Mouse (Mus musculus) embryonic facial prominence, embryonic 14.5 days (tissue): ENCODE results near the gene Numa1. TPM values are rescaled to one million over a fixed set of nuclear protein-coding genes. Genes with fewer than 3 reads are reported as not detected.

Experiments used
- ATAC-seq: fragments of 200-750 bp; cut with Nextera tagmentation; 2 replicates; pipeline ENCODE4 v1.8.0; 2017; ENCODE audit warnings: low read depth, moderate number of reproducible peaks, moderate TSS enrichment
- DNase-seq: peaks from one replicate; pipeline ENCODE4 v3.0.0-alpha.2; 2015; ENCODE audit warnings: low spot score
- H3K27ac ChIP-seq: fragments of 300-500 bp; sonication (generic); replicated peaks from 2 replicates; pipeline ENCODE4 v1.5.1; 2014; ENCODE audit warnings: low read depth, mild to moderate bottlenecking, low read length, moderate library complexity
- H3K27me3 ChIP-seq: fragments of 300-500 bp; sonication (generic); replicated peaks from 2 replicates; pipeline ENCODE4 v1.6.1; 2014; ENCODE audit warnings: low read length; ENCODE audit not compliant: control insufficient read depth, insufficient read depth
- H3K36me3 ChIP-seq: fragments of 300-500 bp; sonication (generic); 2 replicates; pipeline ENCODE4 v1.6.1; 2014; ENCODE audit warnings: low read length, mixed read lengths; ENCODE audit not compliant: control insufficient read depth, insufficient read depth
- H3K4me1 ChIP-seq: fragments of 300-500 bp; sonication (generic); 2 replicates; pipeline ENCODE4 v1.6.1; 2014; ENCODE audit warnings: antibody characterized with exemption, low read length; ENCODE audit not compliant: control insufficient read depth, insufficient read depth
- H3K4me2 ChIP-seq: fragments of 300-500 bp; sonication (generic); 2 replicates; pipeline ENCODE4 v1.6.1; 2014; ENCODE audit warnings: low read depth, mild to moderate bottlenecking, low read length, moderate library complexity, mixed read lengths
- H3K4me3 ChIP-seq: fragments of 300-500 bp; sonication (generic); 2 replicates; pipeline ENCODE4 v1.5.1; 2014; ENCODE audit warnings: low read depth, mild to moderate bottlenecking, low read length
- H3K9ac ChIP-seq: fragments of 300-500 bp; sonication (generic); 2 replicates; pipeline ENCODE4 v1.6.1; 2014; ENCODE audit warnings: low read depth, mild to moderate bottlenecking, low read length, moderate library complexity, mixed read lengths
- H3K9me3 ChIP-seq: fragments of 300-500 bp; sonication (generic); 2 replicates; pipeline ENCODE4 v1.6.1; 2016; ENCODE audit warnings: low read length; ENCODE audit not compliant: control insufficient read depth
- WGBS: fragments of 180-500 bp; shearing (Covaris S2); extraction: QIAGEN DNeasy Blood & Tissue Kit; methylation state at CpG from one replicate; pipeline ENCODE4 v1.1.7; 2014; 5-methylcytosine and 5-hydroxymethylcytosine counted together
- polyA plus RNA-seq: library from polyadenylated mRNA; unstranded; fragments of >200 nt; fragmentation: Nextera tagmentation; extraction: Ambion mirVana; gene quantifications from 2 replicates; pipeline ENCODE4 v1.2.1, GENCODE M21; 2014

Gene Numa1
- polyA plus RNA-seq, 1 experiment from 2014 or later: 88.9 TPM

GRCm38 (mm10) chr7:101964551-101964950 is 30.6 kb downstream of the Numa1 start:
- H3K9ac ChIP-seq: no peak overlapping the region
- H3K27ac ChIP-seq: no peak overlapping the region
- DNase-seq: no peak
- no peak overlapping the region for H3K4me2 ChIP-seq
- H3K36me3 ChIP-seq: no peaks in the 10 kb centered on the region
- no peaks in the 10 kb centered on the region for H3K27me3 ChIP-seq
- WGBS: 84% methylated on average over 4 of the region's 4 CpGs
- H3K4me3 ChIP-seq: no peak overlapping the region
- H3K4me1 ChIP-seq: peaks cover 11% of the 10 kb centered on the region; the same call in 1 of the 2 replicates
- no peaks in the 10 kb centered on the region for H3K9me3 ChIP-seq
- no peak for ATAC-seq

- Histone ChIP-seq H3K27ac (no peak overlapping the region), H3K27me3 (no peaks in the 10 kb centered on the region), H3K4me1 (peaks cover 11% of the 10 kb centered on the region; the same call in 1 of the 2 replicates), H3K4me3 (no peak overlapping the region), H3K36me3 (no peaks in the 10 kb centered on the region), H3K4me2 (no peak overlapping the region), H3K9me3 (no peaks in the 10 kb centered on the region), H3K9ac (no peak overlapping the region)
- ATAC-seq: no peak
- WGBS: 58% methylated on average over 2 of the region's 2 CpGs
- DNase-seq: no peak
These were observed 31.7 kb downstream of the Numa1 start for GRCm38 (mm10) chr7:101965606-101966005.

- Histone ChIP-seq H3K27me3 (no peaks in the 10 kb centered on the region), H3K9ac (no peak overlapping the region), H3K27ac (no peak overlapping the region), H3K4me1 (peaks cover 20% of the 10 kb centered on the region), H3K4me2 (no peak overlapping the region), H3K36me3 (no peaks in the 10 kb centered on the region), H3K4me3 (no peak overlapping the region), H3K9me3 (no peaks in the 10 kb centered on the region)
- DNase-seq (peak; percentile 23), ATAC-seq (no peak)
- WGBS: 86% methylated on average over 1 of the region's 1 CpGs
These were observed 33.3 kb downstream of the Numa1 start for GRCm38 (mm10) chr7:101967256-101967655.

GRCm38 (mm10) chr7:101968751-101969150 is 34.8 kb downstream of the Numa1 start:
- H3K9ac ChIP-seq: 0 out of 2 replicates have a peak overlapping the region, but pooled peaks have one; percentile 94
- peaks cover 32% of the 10 kb centered on the region for H3K4me1 ChIP-seq
- peak overlapping the region; percentile 100 for H3K27ac ChIP-seq
- no peaks in the 10 kb centered on the region for H3K36me3 ChIP-seq
- peak overlapping the region; percentile 77 for H3K4me2 ChIP-seq
- H3K4me3 ChIP-seq: no peak overlapping the region
- H3K27me3 ChIP-seq: no peaks in the 10 kb centered on the region
- no peak for ATAC-seq
- DNase-seq: no peak
- 54% methylated on average over 2 of the region's 2 CpGs for WGBS
- H3K9me3 ChIP-seq: no peaks in the 10 kb centered on the region

- Histone ChIP-seq H3K9ac (peak overlapping the region; percentile 94), H3K4me1 (peaks cover 40% of the 10 kb centered on the region), H3K27ac (peak overlapping the region; percentile 100), H3K9me3 (no peaks in the 10 kb centered on the region), H3K4me3 (peak overlapping the region; percentile 75), H3K27me3 (no peaks in the 10 kb centered on the region), H3K36me3 (no peaks in the 10 kb centered on the region), H3K4me2 (peak overlapping the region; percentile 77)
- peak; percentile 91 for ATAC-seq
- WGBS: 0% methylated on average over 31 of the region's 53 CpGs
- DNase-seq: peak; percentile 93
These were observed 36.0 kb downstream of the Numa1 start for GRCm38 (mm10) chr7:101969694-101970428.

GRCm38 (mm10) chr7:101970429-101970775 is 36.5 kb downstream of the Numa1 start:
- Histone ChIP-seq H3K4me3 (peak overlapping the region; percentile 75), H3K27ac (peak overlapping the region; percentile 100), H3K4me1 (peaks cover 45% of the 10 kb centered on the region), H3K9ac (peak overlapping the region; percentile 94), H3K4me2 (peak overlapping the region; percentile 77), H3K9me3 (no peaks in the 10 kb centered on the region), H3K36me3 (no peaks in the 10 kb centered on the region), H3K27me3 (no peaks in the 10 kb centered on the region)
- peak; percentile 98 for DNase-seq
- 0% methylated on average over 8 of the region's 17 CpGs for WGBS
- peak; percentile 73 for ATAC-seq

- peaks cover 45% of the 10 kb centered on the region for H3K4me1 ChIP-seq
These were observed 37.0 kb downstream of the Numa1 start for GRCm38 (mm10) chr7:101970821-101971461.

GRCm38 (mm10) chr7:101971721-101972120 is 37.8 kb downstream of the Numa1 start:
- H3K4me3 ChIP-seq: peak overlapping the region; percentile 75
- H3K36me3 ChIP-seq: 0 out of 2 replicates have a peak, but pooled peaks cover 5% of the 10 kb centered on the region
- 33% methylated on average over 2 of the region's 2 CpGs for WGBS
- no peaks in the 10 kb centered on the region for H3K27me3 ChIP-seq
- H3K4me2 ChIP-seq: peak overlapping the region; percentile 77
- H3K4me1 ChIP-seq: peaks cover 44% of the 10 kb centered on the region
- H3K9me3 ChIP-seq: no peaks in the 10 kb centered on the region
- DNase-seq (no peak), ATAC-seq (no peak)
- peak overlapping the region; percentile 94 for H3K9ac ChIP-seq
- H3K27ac ChIP-seq: peak overlapping the region; percentile 100

More at GRCm38 (mm10) chr7:101970821-101971461, 37.0 kb downstream of the Numa1 start:
- H3K36me3 ChIP-seq: 0 out of 2 replicates have a peak, but pooled peaks cover under 1% of the 10 kb centered on the region
- peak; percentile 73 for ATAC-seq
- H3K27me3 ChIP-seq: no peaks in the 10 kb centered on the region
- H3K9ac ChIP-seq: peak overlapping the region; percentile 94
- H3K27ac ChIP-seq: peak overlapping the region; percentile 100
- peak; percentile 92 for DNase-seq
- H3K9me3 ChIP-seq: no peaks in the 10 kb centered on the region
- WGBS: 2% methylated on average over 19 of the region's 19 CpGs
- peak overlapping the region; percentile 75 for H3K4me3 ChIP-seq
- peak overlapping the region; percentile 77 for H3K4me2 ChIP-seq
